Mouse (Mus musculus) right cerebral cortex, postnatal 10 days (tissue): ENCODE data around the gene Olfr1312.
"Not testable (repeated sequence)": the region's sequence is repeated elsewhere in the genome, so short reads cannot be mapped to it uniquely, and the experiment has no call there.

Experiments used
- DNase-seq, 2 experiments: peaks; one replicate each; pipeline ENCODE4 v3.0.0; 2021; ENCODE audit warnings: low spot score in 2 of 2

The Olfr1312 gene

DNA sequence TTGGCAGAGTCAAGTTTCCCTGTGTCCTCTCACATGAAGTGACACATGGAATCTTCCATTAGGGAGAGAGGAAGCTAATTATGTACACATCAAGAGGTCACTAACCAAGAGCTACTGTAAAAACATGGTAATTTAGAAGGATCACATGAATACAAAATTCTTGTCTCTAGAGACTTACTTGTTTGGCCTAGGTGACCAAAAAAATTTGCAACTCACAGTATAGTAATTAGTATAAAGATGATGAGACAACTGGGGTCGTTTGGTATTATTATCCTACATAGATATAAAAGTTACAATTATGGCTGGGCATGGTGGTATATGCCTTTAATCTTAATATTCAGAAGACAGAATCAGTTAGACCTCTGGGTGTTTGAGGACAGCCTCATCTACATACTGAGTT is at the start of gene Olfr1312:
Gene Olfr1312, minus strand, starts transcription at position 101 of the 400 bp plus-strand sequence.
- no peak for DNase-seq

- no peak for DNase-seq
Measured at GRCm38 (mm10) chr2:112096681-112097080, 46.6 kb upstream of the Olfr1312 start, which contains the start of gene Olfr1314. Gene Olfr1314 (minus strand): TSS chr2:112096781.

GRCm38 (mm10) chr2:112077743-112078142 is 27.7 kb upstream of the Olfr1312 start, which contains the start of gene Olfr1313:
Gene Olfr1313 (minus strand): TSS chr2:112077843.
- no peak for DNase-seq

GRCm38 (mm10) chr2:112026971-112027370 is 23.1 kb downstream of the Olfr1312 start:
- DNase-seq = not testable (repeated sequence)

- no peak for DNase-seq
Measured at GRCm38 (mm10) chr2:112024312-112024711, 25.7 kb downstream of the Olfr1312 start, which contains the start of gene Olfr1311. Gene Olfr1311 (minus strand): TSS chr2:112024412.

DNA sequence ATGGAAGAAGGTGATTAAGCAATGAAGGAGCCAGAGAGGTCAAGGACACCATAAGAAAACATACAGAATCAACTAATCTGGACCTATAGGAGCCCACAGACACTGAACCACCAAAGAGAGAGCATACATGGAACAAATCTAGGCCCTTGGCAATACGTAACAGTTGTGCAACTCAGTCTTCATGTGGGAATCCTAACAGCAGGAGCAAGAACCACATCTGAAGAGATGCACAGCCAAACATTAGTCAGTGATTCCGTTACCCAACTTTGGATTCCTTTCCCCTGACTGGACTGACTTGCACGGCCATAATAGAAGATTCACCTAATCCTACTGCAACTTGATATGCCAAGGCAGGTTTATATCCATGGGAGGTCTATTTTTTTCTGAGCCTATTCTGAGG is 35.1 kb downstream of the Olfr1312 start:
- no peak for DNase-seq

GRCm38 (mm10) chr2:112012608-112013007 is 37.4 kb downstream of the Olfr1312 start, which contains the start of gene Olfr1310:
Gene Olfr1310 (minus strand): TSS chr2:112012708.
- no peak for DNase-seq

DNA sequence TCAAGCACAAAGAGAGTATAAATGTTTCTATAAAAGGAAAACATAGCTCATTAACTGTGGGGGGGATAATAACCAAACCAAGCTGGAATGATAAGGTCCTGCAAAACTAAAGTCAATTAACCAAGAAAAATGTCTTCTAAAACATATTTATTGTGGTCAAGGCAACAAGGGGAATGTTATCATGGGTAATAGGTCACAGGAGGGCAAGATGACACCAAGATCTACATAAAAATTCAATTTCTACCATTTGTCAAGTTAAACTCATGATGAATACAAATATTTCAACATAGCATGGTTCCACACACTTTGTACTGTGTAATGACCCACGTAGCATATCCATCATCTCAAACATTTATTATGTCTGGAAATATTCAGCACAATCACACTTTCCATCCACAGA is 59.9 kb downstream of the Olfr1312 start, which contains the start of gene Olfr1309:
Gene Olfr1309, minus strand, starts transcription at position 101 of the 400 bp plus-strand sequence.
- no peak for DNase-seq
